Mouse (Mus musculus) kidney, adult 2 months (tissue): ENCODE results near the gene Pde8b.

Experiments used
- CTCF ChIP-seq: fragments of 200-500 bp; conservative IDR thresholded peaks from 2 replicates; pipeline ENCODE4 v1.5.1; 2011; ENCODE audit warnings: low read depth, mild to moderate bottlenecking, control low read depth, low read length, moderate library complexity, mixed read lengths; ENCODE audit not compliant: insufficient read depth, insufficient read length
- POLR2A ChIP-seq: fragments of 200-500 bp; IDR thresholded peaks from one replicate; pipeline ENCODE4 v1.6.1; 2011; ENCODE audit warnings: low read depth, low read length, control low read depth

DNA sequence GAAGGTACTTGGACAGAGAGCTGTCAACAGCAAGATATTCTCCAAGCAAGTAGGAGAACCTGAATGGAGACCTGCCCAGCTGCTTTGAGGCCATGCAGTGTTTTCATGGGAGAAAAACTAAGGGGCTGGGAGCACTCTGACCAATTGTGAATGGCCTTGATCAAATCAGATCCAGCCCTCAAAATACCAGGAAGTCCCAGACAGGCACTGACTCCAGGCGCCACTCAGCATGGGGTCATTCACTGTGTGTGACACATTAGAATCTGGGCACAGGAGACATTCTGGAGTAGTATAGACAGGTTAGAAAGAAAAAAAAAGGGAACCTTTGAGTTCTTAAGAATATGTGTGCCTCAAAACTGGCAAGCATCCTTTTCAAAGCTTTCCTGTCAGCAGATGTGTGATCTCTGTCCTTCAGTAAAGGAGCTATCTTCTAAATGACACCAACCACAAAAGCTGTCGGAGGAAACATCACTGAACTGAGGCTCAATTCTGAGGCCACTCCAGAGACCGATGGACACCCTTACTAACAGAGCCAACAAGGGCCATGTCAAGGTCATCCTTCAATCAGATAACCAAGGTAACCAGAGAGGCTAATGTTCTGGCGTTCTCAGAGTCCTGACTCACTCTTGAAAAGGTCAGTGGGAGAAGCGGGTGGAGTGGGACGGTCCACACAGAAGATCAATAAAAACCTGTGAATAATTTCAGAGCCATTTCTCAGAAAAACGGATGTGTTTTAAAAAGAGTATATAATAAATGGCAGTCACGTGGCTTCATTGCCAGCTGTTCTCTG is 151.0 kb downstream of the Pde8b start:
- TF ChIP-seq POLR2A (no peak), CTCF (no peak)
